Mouse (Mus musculus) olfactory bulb, adult 2 months (tissue): ENCODE measurements around the gene Clint1.

Experiments
- CTCF ChIP-seq: fragments of 200-500 bp; IDR thresholded peaks from 2 replicates; pipeline ENCODE4 v1.5.1; 2012; ENCODE audit warnings: low read depth, mild to moderate bottlenecking, low read length, moderate library complexity; ENCODE audit not compliant: insufficient read depth
- POLR2A ChIP-seq: fragments of 200-500 bp; IDR thresholded peaks from 2 replicates; pipeline ENCODE4 v1.6.1; 2012; ENCODE audit warnings: mild to moderate bottlenecking, low read depth, low read length, moderate library complexity; ENCODE audit not compliant: insufficient read depth

- no peak for TF ChIP-seq POLR2A
- no peak for TF ChIP-seq CTCF
Measured at GRCm38 (mm10) chr11:45921480-45921898, 69.6 kb downstream of the Clint1 start.
